Mouse (Mus musculus) frontal cortex, postnatal 25 days (tissue): ENCODE data around the gene Akap2.

ENCODE experiments used
- DNase-seq, 2 experiments: peaks; one replicate each; pipeline ENCODE4 v3.0.0; 2022; ENCODE audit warnings: low spot score in 2 of 2

Gene Akap2

GRCm38 (mm10) chr4:57701576-57701975, 15.9 kb upstream of the Akap2 start:
- no peak for DNase-seq

- DNase-seq = no peak
Measured at GRCm38 (mm10) chr4:57703574-57704470, 13.6 kb upstream of the Akap2 start.

GRCm38 (mm10) chr4:57704575-57704974, 12.9 kb upstream of the Akap2 start:
- DNase-seq = no peak

- DNase-seq = no peak
Measured at GRCm38 (mm10) chr4:57715849-57716248, 1.6 kb upstream of the Akap2 start.

GRCm38 (mm10) chr4:57716735-57717134, 722 bp upstream of the Akap2 start:
- no peak for DNase-seq

- DNase-seq = no peak
Measured at GRCm38 (mm10) chr4:57719370-57719769, 1.9 kb downstream of the Akap2 start.

GRCm38 (mm10) chr4:57720869-57721361, 3.5 kb downstream of the Akap2 start:
- DNase-seq = no peak

- no peak for DNase-seq
Measured at GRCm38 (mm10) chr4:57722296-57722695, 4.8 kb downstream of the Akap2 start.

GRCm38 (mm10) chr4:57723659-57724058, 6.2 kb downstream of the Akap2 start:
- DNase-seq = no peak

- no peak for DNase-seq
Measured at GRCm38 (mm10) chr4:57725569-57725968, 8.1 kb downstream of the Akap2 start.

GRCm38 (mm10) chr4:57728611-57729183, 11.2 kb downstream of the Akap2 start:
- DNase-seq = no peak

- no peak for DNase-seq
Measured at GRCm38 (mm10) chr4:57730047-57730446, 12.6 kb downstream of the Akap2 start.

GRCm38 (mm10) chr4:57730801-57731598, 13.5 kb downstream of the Akap2 start:
- DNase-seq = no peak

- DNase-seq = no peak
Measured at GRCm38 (mm10) chr4:57732351-57732750, 14.9 kb downstream of the Akap2 start.

- DNase-seq = no peak
Measured at GRCm38 (mm10) chr4:57733445-57733844, 16.0 kb downstream of the Akap2 start.

- no peak for DNase-seq
Measured at GRCm38 (mm10) chr4:57735426-57735825, 18.0 kb downstream of the Akap2 start.

GRCm38 (mm10) chr4:57738856-57739552, 21.5 kb downstream of the Akap2 start:
- DNase-seq = no peak

GRCm38 (mm10) chr4:57743325-57743929, 26.0 kb downstream of the Akap2 start:
- DNase-seq = no peak

- no peak for DNase-seq
Measured at GRCm38 (mm10) chr4:57750651-57751050, 33.2 kb downstream of the Akap2 start.

- no peak for DNase-seq
Measured at GRCm38 (mm10) chr4:57751054-57751453, 33.6 kb downstream of the Akap2 start.

GRCm38 (mm10) chr4:57751566-57751965, 34.1 kb downstream of the Akap2 start:
- DNase-seq = no peak
